In the genomic region with DNA sequence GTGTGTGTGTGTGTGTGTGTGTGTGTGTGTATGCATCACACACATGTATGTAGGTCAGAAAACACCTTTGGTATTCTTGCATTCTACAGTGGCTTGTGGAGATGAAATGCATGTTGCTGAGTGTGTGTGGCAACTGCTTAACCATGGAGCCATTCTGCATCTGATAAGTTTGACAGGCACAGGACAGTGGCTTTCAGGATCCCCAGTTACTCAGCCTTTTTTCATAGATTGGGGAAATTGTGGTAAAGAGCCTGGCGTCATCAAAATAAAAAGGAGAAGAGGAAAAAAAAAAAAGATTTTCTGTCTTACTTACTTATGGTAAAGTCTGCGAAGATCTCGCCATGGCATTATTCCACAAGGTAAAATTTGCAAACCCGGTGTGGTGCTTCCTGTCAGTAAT, we compare ENCODE assay signal across 28 mouse cellular contexts. TPM values are rescaled to one million over a fixed set of nuclear protein-coding genes. Genes with fewer than 3 reads are reported as not detected.
DNase-seq lines count a peak whose midpoint lies in the region; ATAC-seq lines count a peak whose summit lies in the region.
"Had no signal": no experiment of that assay in that cellular context is flagged by ENCODE, and none has a peak within 500 bp of the region (broad histone marks: within the 10 kb centered on the region; RNA-seq: fewer than 3 reads in every experiment).

No protein-coding gene starts in this region.

- 86% methylated on average over 4 of the region's 4 CpGs for WGBS in midbrain, embryonic 11.5 days
- 95% methylated on average over 4 of the region's 4 CpGs for WGBS in midbrain, embryonic 14.5 days
- 91% methylated on average over 4 of the region's 4 CpGs for WGBS in forebrain, embryonic 14.5 days
- 91% methylated on average over 4 of the region's 4 CpGs for WGBS in kidney, embryonic 15.5 days

- no peaks in the 10 kb centered on the region for H3K27me3 ChIP-seq in midbrain, embryonic 11.5 days (ENCODE audit: control insufficient read depth, insufficient read depth, low read length)
- H3K27me3 ChIP-seq in midbrain, embryonic 14.5 days (ENCODE audit: control insufficient read depth, insufficient read depth, low read length) = no peaks in the 10 kb centered on the region
- no peaks in the 10 kb centered on the region for H3K27me3 ChIP-seq in megakaryocyte, embryonic 14.5 days (replicated peaks)
- H3K27me3 ChIP-seq in forebrain, embryonic 14.5 days (replicated peaks; ENCODE audit: control insufficient read depth, insufficient read depth, low read length) = no peaks in the 10 kb centered on the region
- H3K27me3 ChIP-seq in kidney, embryonic 15.5 days = no peaks in the 10 kb centered on the region
- H3K27me3 ChIP-seq: forebrain, embryonic 15.5 days; heart, embryonic 15.5 days; hindbrain, embryonic 15.5 days; intestine, embryonic 15.5 days; midbrain, embryonic 15.5 days; neural tube, embryonic 13.5 days had no signal

- H3K9ac ChIP-seq in midbrain, embryonic 11.5 days (ENCODE audit: low read length) = no peak overlapping the region
- no peak overlapping the region for H3K9ac ChIP-seq in midbrain, embryonic 14.5 days (replicated peaks; ENCODE audit: low read length)
- no peak overlapping the region for H3K9ac ChIP-seq in forebrain, embryonic 14.5 days (ENCODE audit: low read length)
- H3K9ac ChIP-seq in kidney, embryonic 15.5 days = no peak overlapping the region
- H3K9ac ChIP-seq: forebrain, embryonic 15.5 days; heart, embryonic 15.5 days; hindbrain, embryonic 15.5 days; intestine, embryonic 15.5 days; midbrain, embryonic 15.5 days; neural tube, embryonic 13.5 days had no signal

- no peak overlapping the region for H3K27ac ChIP-seq in midbrain, embryonic 11.5 days (ENCODE audit: low read depth, low read length)
- no peak overlapping the region for H3K27ac ChIP-seq in midbrain, embryonic 14.5 days (replicated peaks; ENCODE audit: low read depth, low read length)
- 0 out of 2 replicates have a peak overlapping the region, but pooled peaks have one; percentile 30 for H3K27ac ChIP-seq in brown adipose tissue, adult 24 weeks (replicated peaks; ENCODE audit: low read depth, low read length)
- no peak overlapping the region for H3K27ac ChIP-seq in forebrain, embryonic 14.5 days (ENCODE audit: low read depth, low read length)
- H3K27ac ChIP-seq in kidney, embryonic 15.5 days = no peak overlapping the region
- H3K27ac ChIP-seq: forebrain, embryonic 15.5 days; heart, embryonic 15.5 days; hindbrain, embryonic 15.5 days; intestine, embryonic 15.5 days; layer of hippocampus, adult 2 months; midbrain, embryonic 15.5 days; neural tube, embryonic 13.5 days had no signal

- H3K4me3 ChIP-seq in midbrain, embryonic 11.5 days (ENCODE audit: low read depth, low read length) = no peak overlapping the region
- no peak overlapping the region for H3K4me3 ChIP-seq in midbrain, embryonic 14.5 days (replicated peaks; ENCODE audit: low read depth, low read length)
- no peak overlapping the region for H3K4me3 ChIP-seq in brown adipose tissue, adult 24 weeks (ENCODE audit: insufficient read depth, low read depth, low read length)
- H3K4me3 ChIP-seq in megakaryocyte, embryonic 14.5 days (replicated peaks) = peak overlapping the region; percentile 28
- no peak overlapping the region for H3K4me3 ChIP-seq in forebrain, embryonic 14.5 days (ENCODE audit: low read depth, low read length)
- no peak overlapping the region for H3K4me3 ChIP-seq in kidney, embryonic 15.5 days (replicated peaks)
- H3K4me3 ChIP-seq: forebrain, embryonic 15.5 days; heart, embryonic 15.5 days; hindbrain, embryonic 15.5 days; intestine, embryonic 15.5 days; layer of hippocampus, adult 2 months; midbrain, embryonic 15.5 days; myocyte; neural tube, embryonic 13.5 days had no signal

- peak; percentile 23 for DNase-seq in midbrain, embryonic 11.5 days (ENCODE audit: low spot score, missing footprints)
- DNase-seq in midbrain, embryonic 14.5 days = no peak
- no peak for DNase-seq in forebrain, embryonic 14.5 days (ENCODE audit: low spot score)
- DNase-seq in testis, postnatal 14 days (ENCODE audit: low spot score) = no peak
- DNase-seq: cerebellum, adult 2 months; cerebellum, postnatal 25 days; embryo, embryonic 11 days; gastrocnemius, postnatal 25 days; heart, postnatal 4 days; kidney, adult 8-10 months; kidney, postnatal 14 days; lung, adult 18-20 months; lung, postnatal 4 days; right cerebral cortex, postnatal 4 days; thymus, adult 2 months; thymus, postnatal 4 days had no signal

- ATAC-seq in midbrain, embryonic 11.5 days (ENCODE audit: low FRiP score) = no peak
- no peak for ATAC-seq in midbrain, embryonic 14.5 days (ENCODE audit: low FRiP score, low TSS enrichment)
- no peak for ATAC-seq in forebrain, embryonic 14.5 days
- ATAC-seq in kidney, embryonic 15.5 days (replicated peaks; ENCODE audit: low FRiP score) = no peak
- ATAC-seq: forebrain, embryonic 15.5 days; intestine, embryonic 15.5 days; midbrain, embryonic 15.5 days had no signal

- no peaks in the 10 kb centered on the region for H3K9me3 ChIP-seq in midbrain, embryonic 11.5 days (ENCODE audit: control insufficient read depth, low read length)
- no peaks in the 10 kb centered on the region for H3K9me3 ChIP-seq in midbrain, embryonic 14.5 days (ENCODE audit: control insufficient read depth, low read length)
- peaks cover 11% of the 10 kb centered on the region for H3K9me3 ChIP-seq in megakaryocyte, embryonic 14.5 days
- no peaks in the 10 kb centered on the region for H3K9me3 ChIP-seq in forebrain, embryonic 14.5 days (replicated peaks; ENCODE audit: control insufficient read depth, low read length)
- no peaks in the 10 kb centered on the region for H3K9me3 ChIP-seq in kidney, embryonic 15.5 days (replicated peaks)
- H3K9me3 ChIP-seq: forebrain, embryonic 15.5 days; heart, embryonic 15.5 days; hindbrain, embryonic 15.5 days; intestine, embryonic 15.5 days; midbrain, embryonic 15.5 days; neural tube, embryonic 13.5 days had no signal

- no peak overlapping the region for H3K4me2 ChIP-seq in midbrain, embryonic 11.5 days
- H3K4me2 ChIP-seq in midbrain, embryonic 14.5 days (ENCODE audit: low read length) = no peak overlapping the region
- no peak overlapping the region for H3K4me2 ChIP-seq in forebrain, embryonic 14.5 days (ENCODE audit: low read length)
- no peak overlapping the region for H3K4me2 ChIP-seq in kidney, embryonic 15.5 days
- H3K4me2 ChIP-seq: forebrain, embryonic 15.5 days; heart, embryonic 15.5 days; hindbrain, embryonic 15.5 days; intestine, embryonic 15.5 days; liver, embryonic 11.5 days; midbrain, embryonic 15.5 days; neural tube, embryonic 13.5 days had no signal

- no peaks in the 10 kb centered on the region for H3K4me1 ChIP-seq in midbrain, embryonic 11.5 days (ENCODE audit: control insufficient read depth, insufficient read depth, low read length)
- no peaks in the 10 kb centered on the region for H3K4me1 ChIP-seq in midbrain, embryonic 14.5 days (ENCODE audit: control insufficient read depth, insufficient read depth, low read length)
- no peaks in the 10 kb centered on the region for H3K4me1 ChIP-seq in brown adipose tissue, adult 24 weeks (ENCODE audit: control insufficient read depth, insufficient read depth, insufficient read length, low read length)
- H3K4me1 ChIP-seq in megakaryocyte, embryonic 14.5 days = peaks cover 19% of the 10 kb centered on the region
- H3K4me1 ChIP-seq in forebrain, embryonic 14.5 days (ENCODE audit: control insufficient read depth, insufficient read depth, low read length) = no peaks in the 10 kb centered on the region
- H3K4me1 ChIP-seq in kidney, embryonic 15.5 days = no peaks in the 10 kb centered on the region
- H3K4me1 ChIP-seq: forebrain, embryonic 15.5 days; heart, embryonic 15.5 days; hindbrain, embryonic 15.5 days; intestine, embryonic 15.5 days; midbrain, embryonic 15.5 days; neural tube, embryonic 13.5 days had no signal

- no peaks in the 10 kb centered on the region for H3K36me3 ChIP-seq in midbrain, embryonic 11.5 days (ENCODE audit: control insufficient read depth, insufficient read depth, low read length)
- no peaks in the 10 kb centered on the region for H3K36me3 ChIP-seq in midbrain, embryonic 14.5 days (ENCODE audit: control insufficient read depth, insufficient read depth, low read length)
- no peaks in the 10 kb centered on the region for H3K36me3 ChIP-seq in megakaryocyte, embryonic 14.5 days (replicated peaks; ENCODE audit: low read length)
- no peaks in the 10 kb centered on the region for H3K36me3 ChIP-seq in forebrain, embryonic 14.5 days (ENCODE audit: control insufficient read depth, insufficient read depth, low read length)
- H3K36me3 ChIP-seq in kidney, embryonic 15.5 days = no peaks in the 10 kb centered on the region
- H3K36me3 ChIP-seq: forebrain, embryonic 15.5 days; heart, embryonic 15.5 days; hindbrain, embryonic 15.5 days; intestine, embryonic 15.5 days; midbrain, embryonic 15.5 days; neural tube, embryonic 13.5 days had no signal

RNA-seq across cellular contexts. Expression of gene Fbxo11, which starts 53.6 kb away (rescaled TPM):
- 39.0 and 41.2 TPM in 2 replicates for polyA plus RNA-seq in midbrain, embryonic 11.5 days (2014; fragmentation: Nextera tagmentation; extraction: Ambion mirVana)
- polyA plus RNA-seq in midbrain, embryonic 14.5 days (2014; fragmentation: Nextera tagmentation; extraction: Ambion mirVana) = 51.3 and 53.9 TPM in 2 replicates
- polyA plus RNA-seq in brown adipose tissue, adult 24 weeks (2012; ENCODE audit: insufficient read depth, insufficient read length, missing spikeins) = 38.8 and 48.5 TPM in 2 replicates
- 1.1 TPM in 2 replicates for polyA plus RNA-seq in megakaryocyte, embryonic 14.5 days (2012; ENCODE audit: insufficient read depth, low replicate concordance)
- 39.6 and 40.8 TPM in 2 replicates for polyA plus RNA-seq in forebrain, embryonic 14.5 days (2014; fragmentation: Nextera tagmentation; extraction: Ambion mirVana)
- polyA plus RNA-seq in kidney, embryonic 15.5 days (2015; fragmentation: Nextera tagmentation; extraction: Ambion mirVana) = 15.9 and 16.4 TPM in 2 replicates
